ENCODE assay signal across 21 mouse cellular contexts in genomic region chr14:12145919-12146318, GRCm38 (mm10).
DNase-seq lines count a peak whose midpoint lies in the region; ATAC-seq and TF ChIP-seq lines count a peak whose summit lies in the region.
"Had no signal": no experiment of that assay in that cellular context is flagged by ENCODE, and none has a peak within 500 bp of the region (broad histone marks: within the 10 kb centered on the region; RNA-seq: fewer than 3 reads in every experiment).

No protein-coding gene starts in this region.

- no peak overlapping the region for H3K9ac ChIP-seq in hindbrain, postnatal 0 days (replicated peaks; ENCODE audit: low read length)
- no peak overlapping the region for H3K9ac ChIP-seq in hindbrain, embryonic 11.5 days (ENCODE audit: low read depth, low read length)
- no peak overlapping the region for H3K9ac ChIP-seq in liver, adult 2 months (ENCODE audit: low read depth, low read length)
- no peak overlapping the region for H3K9ac ChIP-seq in liver, embryonic 11.5 days (ENCODE audit: low read depth, low read length)
- H3K9ac ChIP-seq in forebrain, embryonic 14.5 days (ENCODE audit: low read length) = no peak overlapping the region
- H3K9ac ChIP-seq: hindbrain, embryonic 12.5 days; liver, embryonic 15.5 days; neural tube, embryonic 13.5 days had no signal

- peak; percentile 44 for TF ChIP-seq CTCF in hindbrain, postnatal 0 days (IDR thresholded peaks at IDR 0.05; ENCODE audit: low read depth)
- TF ChIP-seq CTCF in liver, adult 2 months (IDR thresholded peaks at IDR 0.05; ENCODE audit: low read depth, low read length) = no peak

- H3K36me3 ChIP-seq in hindbrain, postnatal 0 days (ENCODE audit: insufficient read depth, low read length) = no peaks in the 10 kb centered on the region
- no peaks in the 10 kb centered on the region for H3K36me3 ChIP-seq in hindbrain, embryonic 11.5 days (ENCODE audit: control insufficient read depth, insufficient read depth, low read length)
- peaks cover 2% of the 10 kb centered on the region; the same call in 1 of the 2 replicates for H3K36me3 ChIP-seq in liver, adult 2 months (ENCODE audit: control insufficient read depth, insufficient read depth, low read length)
- no peaks in the 10 kb centered on the region for H3K36me3 ChIP-seq in liver, embryonic 11.5 days (ENCODE audit: control insufficient read depth, insufficient read depth, low read length)
- no peaks in the 10 kb centered on the region for H3K36me3 ChIP-seq in forebrain, embryonic 14.5 days (ENCODE audit: control insufficient read depth, insufficient read depth, low read length)
- H3K36me3 ChIP-seq: hindbrain, embryonic 12.5 days; liver, embryonic 15.5 days had no signal

- TF ChIP-seq POLR2A in liver, adult 2 months (IDR thresholded peaks at IDR 0.05; ENCODE audit: extremely low read depth, insufficient read depth, low read length) = no peak

- no peak for DNase-seq in hindbrain, postnatal 0 days (ENCODE audit: low spot score)
- no peak for DNase-seq in hindbrain, embryonic 11.5 days (ENCODE audit: low spot score)
- DNase-seq in liver, adult 2 months (ENCODE audit: extremely low read depth, low read depth, low spot score) = peak; percentile 6
- DNase-seq in liver, embryonic 11.5 days (ENCODE audit: low spot score) = no peak
- DNase-seq in ES-CJ7 (ENCODE audit: low read depth, low spot score) = peak; percentile 39
- peak; percentile 59 for DNase-seq in R1 (ENCODE audit: low read depth, low spot score)
- DNase-seq in forebrain, embryonic 14.5 days (ENCODE audit: low spot score) = no peak
- DNase-seq: adrenal gland, postnatal 36 days; cerebellum, adult 9-11 months; heart, adult 11 months; kidney, postnatal 10 days; lung, postnatal 14 days had no signal

- no peaks in the 10 kb centered on the region for H3K27me3 ChIP-seq in hindbrain, postnatal 0 days (ENCODE audit: insufficient read depth, low read length)
- no peaks in the 10 kb centered on the region for H3K27me3 ChIP-seq in hindbrain, embryonic 11.5 days (ENCODE audit: control insufficient read depth, insufficient read depth, low read length)
- no peaks in the 10 kb centered on the region for H3K27me3 ChIP-seq in liver, adult 2 months (ENCODE audit: control insufficient read depth, insufficient read depth, low read length)
- no peaks in the 10 kb centered on the region for H3K27me3 ChIP-seq in liver, embryonic 11.5 days (replicated peaks; ENCODE audit: control insufficient read depth, insufficient read depth, low read length)
- H3K27me3 ChIP-seq in forebrain, embryonic 14.5 days (replicated peaks; ENCODE audit: control insufficient read depth, insufficient read depth, low read length) = no peaks in the 10 kb centered on the region
- H3K27me3 ChIP-seq: hindbrain, embryonic 12.5 days; liver, embryonic 15.5 days; neural tube, embryonic 13.5 days had no signal

- no peak overlapping the region for H3K4me3 ChIP-seq in hindbrain, postnatal 0 days (ENCODE audit: low read length)
- H3K4me3 ChIP-seq in hindbrain, embryonic 11.5 days (ENCODE audit: low read depth, low read length) = no peak overlapping the region
- H3K4me3 ChIP-seq in liver, adult 2 months (ENCODE audit: insufficient read depth, low read depth, low read length) = no peak overlapping the region
- H3K4me3 ChIP-seq in liver, embryonic 11.5 days (ENCODE audit: low read depth, low read length) = no peak overlapping the region
- H3K4me3 ChIP-seq in forebrain, embryonic 14.5 days (ENCODE audit: low read depth, low read length) = no peak overlapping the region
- H3K4me3 ChIP-seq: forebrain, embryonic 10.5 days; hindbrain, embryonic 12.5 days; limb, embryonic 10.5 days; liver, embryonic 15.5 days; megakaryocyte, embryonic 14.5 days; neural tube, embryonic 13.5 days had no signal

- H3K4me2 ChIP-seq in hindbrain, postnatal 0 days (ENCODE audit: low read depth, low read length) = no peak overlapping the region
- no peak overlapping the region for H3K4me2 ChIP-seq in hindbrain, embryonic 11.5 days (replicated peaks; ENCODE audit: low read depth, low read length)
- H3K4me2 ChIP-seq in liver, embryonic 11.5 days = no peak overlapping the region
- no peak overlapping the region for H3K4me2 ChIP-seq in forebrain, embryonic 14.5 days (ENCODE audit: low read length)
- H3K4me2 ChIP-seq: hindbrain, embryonic 12.5 days; liver, embryonic 15.5 days; neural tube, embryonic 13.5 days had no signal

- no peak for ATAC-seq in hindbrain, postnatal 0 days
- ATAC-seq in hindbrain, embryonic 11.5 days (ENCODE audit: low FRiP score) = no peak
- no peak for ATAC-seq in liver, embryonic 11.5 days (replicated peaks; ENCODE audit: low FRiP score)
- no peak for ATAC-seq in megakaryocyte-erythroid progenitor cell, adult 5-6 weeks (replicated peaks; ENCODE audit: low FRiP score, low TSS enrichment, poor library complexity, severe bottlenecking)
- no peak for ATAC-seq in forebrain, embryonic 14.5 days
- ATAC-seq: activated CD4-positive, CD25-positive, alpha-beta regulatory T cell, adult 4 months; intestine, embryonic 16.5 days had no signal

- H3K79me2 ChIP-seq in liver, adult 2 months (ENCODE audit: control insufficient read depth, insufficient read depth, low read length) = no peaks in the 10 kb centered on the region

- no peak overlapping the region for H3K27ac ChIP-seq in hindbrain, postnatal 0 days
- H3K27ac ChIP-seq in hindbrain, embryonic 11.5 days (ENCODE audit: low read depth, low read length) = no peak overlapping the region
- H3K27ac ChIP-seq in liver, adult 2 months (replicated peaks; ENCODE audit: insufficient read depth, low read depth, low read length) = no peak overlapping the region
- no peak overlapping the region for H3K27ac ChIP-seq in liver, embryonic 11.5 days (ENCODE audit: low read depth, low read length)
- H3K27ac ChIP-seq in forebrain, embryonic 14.5 days (ENCODE audit: low read depth, low read length) = no peak overlapping the region
- H3K27ac ChIP-seq: forebrain, embryonic 10.5 days; hindbrain, embryonic 12.5 days; limb, embryonic 10.5 days; liver, embryonic 15.5 days; neural tube, embryonic 13.5 days had no signal

- H3K9me3 ChIP-seq in hindbrain, postnatal 0 days (ENCODE audit: low read length) = no peaks in the 10 kb centered on the region
- H3K9me3 ChIP-seq in hindbrain, embryonic 11.5 days (ENCODE audit: control insufficient read depth, low read length) = no peaks in the 10 kb centered on the region
- no peaks in the 10 kb centered on the region for H3K9me3 ChIP-seq in liver, embryonic 11.5 days (ENCODE audit: control insufficient read depth, low read length)
- H3K9me3 ChIP-seq in forebrain, embryonic 14.5 days (replicated peaks; ENCODE audit: control insufficient read depth, low read length) = no peaks in the 10 kb centered on the region
- H3K9me3 ChIP-seq: forebrain, embryonic 10.5 days; hindbrain, embryonic 12.5 days; limb, embryonic 10.5 days; liver, embryonic 15.5 days; neural tube, embryonic 13.5 days had no signal

- no peaks in the 10 kb centered on the region for H3K4me1 ChIP-seq in hindbrain, postnatal 0 days (ENCODE audit: insufficient read depth, low read length)
- H3K4me1 ChIP-seq in hindbrain, embryonic 11.5 days (replicated peaks; ENCODE audit: control insufficient read depth, insufficient read depth, low read length) = peaks cover 5% of the 10 kb centered on the region
- H3K4me1 ChIP-seq in liver, adult 2 months (ENCODE audit: control insufficient read depth, insufficient read depth, low read length) = no peaks in the 10 kb centered on the region
- H3K4me1 ChIP-seq in liver, embryonic 11.5 days (replicated peaks; ENCODE audit: control insufficient read depth, insufficient read depth, low read length) = no peaks in the 10 kb centered on the region
- H3K4me1 ChIP-seq in forebrain, embryonic 14.5 days (ENCODE audit: control insufficient read depth, insufficient read depth, low read length) = no peaks in the 10 kb centered on the region
- H3K4me1 ChIP-seq: liver, embryonic 15.5 days; megakaryocyte, embryonic 14.5 days had no signal

- WGBS in hindbrain, postnatal 0 days = over 99% methylated on average over 3 of the region's 3 CpGs
- WGBS in hindbrain, embryonic 11.5 days = 95% methylated on average over 3 of the region's 3 CpGs
- 97% methylated on average over 3 of the region's 3 CpGs for WGBS in liver, adult 2 months
- WGBS in liver, embryonic 11.5 days = 87% methylated on average over 3 of the region's 3 CpGs
- 93% methylated on average over 3 of the region's 3 CpGs for WGBS in forebrain, embryonic 14.5 days

Comparison
In these comparisons a context has a peak if more than half of its experiments do, and no peak if none do; other contexts are left out.
1. DNase-seq: peak in liver, adult 2 months (single experiment), ES-CJ7 (single experiment) and R1 (single experiment); none in hindbrain, postnatal 0 days (single experiment), hindbrain, embryonic 11.5 days (single experiment), liver, embryonic 11.5 days (single experiment) and forebrain, embryonic 14.5 days (single experiment).